Mouse (Mus musculus) kidney, embryonic 15.5 days (tissue): ENCODE measurements around the gene Parp3. TPM values are rescaled to one million over a fixed set of nuclear protein-coding genes. Genes with fewer than 3 reads are reported as not detected.

Experiments
- ATAC-seq: fragments of 200-750 bp; cut with Nextera tagmentation; replicated peaks from 2 replicates; pipeline ENCODE4 v1.8.0; 2017; ENCODE audit warnings: moderate TSS enrichment; ENCODE audit not compliant: low FRiP score
- H3K27ac ChIP-seq: fragments of 300-500 bp; sonication (generic); 2 replicates; pipeline ENCODE4 v1.5.1; 2015; ENCODE audit warnings: mild to moderate bottlenecking, inconsistent platforms
- H3K27me3 ChIP-seq: fragments of 300-500 bp; sonication (generic); 2 replicates; pipeline ENCODE4 v1.6.1; 2015; ENCODE audit warnings: inconsistent platforms
- H3K36me3 ChIP-seq: fragments of 300-500 bp; sonication (generic); 2 replicates; pipeline ENCODE4 v1.6.1; 2015; ENCODE audit warnings: inconsistent platforms
- H3K4me1 ChIP-seq: fragments of 300-500 bp; sonication (generic); 2 replicates; pipeline ENCODE4 v1.6.1; 2015; ENCODE audit warnings: inconsistent platforms
- H3K4me2 ChIP-seq: fragments of 300-500 bp; sonication (generic); 2 replicates; pipeline ENCODE4 v1.6.1; 2015; ENCODE audit warnings: moderate library complexity, mild to moderate bottlenecking, inconsistent platforms
- H3K4me3 ChIP-seq: fragments of 300-500 bp; sonication (generic); replicated peaks from 2 replicates; pipeline ENCODE4 v1.5.1; 2015; ENCODE audit warnings: mild to moderate bottlenecking, inconsistent platforms
- H3K9ac ChIP-seq: fragments of 300-500 bp; sonication (generic); 2 replicates; pipeline ENCODE4 v1.6.1; 2015; ENCODE audit warnings: mild to moderate bottlenecking, inconsistent platforms
- H3K9me3 ChIP-seq: fragments of 300-500 bp; sonication (generic); replicated peaks from 2 replicates; pipeline ENCODE4 v1.6.1; 2016; ENCODE audit warnings: inconsistent platforms
- WGBS: fragments of 180-500 bp; shearing (Covaris S2); methylation state at CpG from one replicate; pipeline ENCODE4 v1.1.7; 2015; ENCODE audit warnings: mixed read lengths; 5-methylcytosine and 5-hydroxymethylcytosine counted together
- polyA plus RNA-seq: library from polyadenylated mRNA; unstranded; fragments of >200 nt; fragmentation: Nextera tagmentation; extraction: Ambion mirVana; gene quantifications from 2 replicates; pipeline ENCODE4 v1.2.1, GENCODE M21; 2015

The Parp3 gene
- polyA plus RNA-seq, 1 experiment from 2014 or later = 4.3 TPM

- no peak overlapping the region for H3K27ac ChIP-seq
- no peaks in the 10 kb centered on the region for H3K4me1 ChIP-seq
- ATAC-seq = no peak
- WGBS = 90% methylated on average over 17 of the region's 17 CpGs
- no peak overlapping the region for H3K4me2 ChIP-seq
- H3K36me3 ChIP-seq = peaks cover 62% of the 10 kb centered on the region
- H3K9me3 ChIP-seq = no peaks in the 10 kb centered on the region
- H3K27me3 ChIP-seq = no peaks in the 10 kb centered on the region
- H3K9ac ChIP-seq = no peak overlapping the region
- H3K4me3 ChIP-seq = no peak overlapping the region
These were observed 6.9 kb upstream of the Parp3 start for GRCm38 (mm10) chr9:106483606-106484005.

DNA sequence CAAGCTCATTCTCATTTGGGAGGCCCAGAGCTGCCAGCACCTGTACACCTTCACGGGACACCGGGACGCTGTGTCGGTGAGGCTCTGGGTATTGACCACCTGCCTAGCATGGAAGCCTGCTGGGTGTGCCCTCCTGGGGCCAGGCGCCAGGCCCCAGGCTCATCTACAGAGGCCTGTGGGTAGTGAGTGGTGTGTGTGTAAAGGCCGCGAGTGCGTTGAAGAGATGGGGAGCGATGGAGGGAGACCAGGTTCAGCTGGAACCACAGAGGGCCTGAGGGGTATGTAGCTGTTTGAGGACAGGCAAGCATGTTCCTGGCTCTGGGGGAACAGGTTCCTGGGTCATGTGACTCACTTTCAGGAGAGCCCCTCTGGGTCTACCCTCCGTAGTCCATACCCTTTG lies 6.4 kb upstream of the Parp3 start:
- H3K4me3 ChIP-seq = no peak overlapping the region
- WGBS = 98% methylated on average over 10 of the region's 10 CpGs

GRCm38 (mm10) chr9:106482578-106483115 lies 5.9 kb upstream of the Parp3 start:
- H3K9me3 ChIP-seq = no peaks in the 10 kb centered on the region
- no peaks in the 10 kb centered on the region for H3K27me3 ChIP-seq
- H3K4me2 ChIP-seq = no peak overlapping the region
- no peak overlapping the region for H3K27ac ChIP-seq
- no peak overlapping the region for H3K4me3 ChIP-seq
- H3K9ac ChIP-seq = no peak overlapping the region
- ATAC-seq = no peak
- peaks cover 7% of the 10 kb centered on the region for H3K4me1 ChIP-seq
- 86% methylated on average over 17 of the region's 17 CpGs for WGBS
- peaks cover 62% of the 10 kb centered on the region for H3K36me3 ChIP-seq

More for the DNA sequence above, 6.4 kb upstream of the Parp3 start:
- Histone ChIP-seq H3K27ac (no peak overlapping the region), H3K9me3 (no peaks in the 10 kb centered on the region), H3K9ac (no peak overlapping the region), H3K27me3 (no peaks in the 10 kb centered on the region), H3K4me2 (no peak overlapping the region), H3K4me1 (peaks cover 2% of the 10 kb centered on the region), H3K36me3 (peaks cover 62% of the 10 kb centered on the region)
- ATAC-seq = no peak

DNA sequence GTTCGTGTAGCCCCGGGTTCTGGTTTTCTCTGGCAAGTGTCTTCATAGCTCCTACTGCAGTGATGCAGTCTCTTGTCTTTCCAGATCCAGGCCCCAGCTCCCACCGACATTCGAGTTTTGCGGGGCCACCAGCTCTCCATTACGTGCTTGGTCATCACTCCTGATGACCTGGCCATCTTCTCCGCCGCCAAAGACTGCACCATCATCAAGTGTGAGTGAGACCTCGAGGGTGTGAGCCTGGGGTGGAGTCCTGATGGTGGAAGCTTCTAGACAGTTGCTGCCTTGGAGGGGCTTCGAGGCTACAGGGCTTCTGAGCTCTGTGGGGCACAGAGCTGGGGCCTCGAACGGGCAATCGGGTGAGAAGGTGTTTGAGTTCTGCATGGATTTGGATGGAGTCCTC lies 4.9 kb upstream of the Parp3 start:
- Histone ChIP-seq H3K4me1 (peaks cover 10% of the 10 kb centered on the region), H3K9ac (no peak overlapping the region), H3K36me3 (peaks cover 62% of the 10 kb centered on the region), H3K4me3 (no peak overlapping the region), H3K4me2 (no peak overlapping the region), H3K9me3 (no peaks in the 10 kb centered on the region), H3K27me3 (no peaks in the 10 kb centered on the region), H3K27ac (no peak overlapping the region)
- 92% methylated on average over 13 of the region's 13 CpGs for WGBS
- no peak for ATAC-seq

DNA sequence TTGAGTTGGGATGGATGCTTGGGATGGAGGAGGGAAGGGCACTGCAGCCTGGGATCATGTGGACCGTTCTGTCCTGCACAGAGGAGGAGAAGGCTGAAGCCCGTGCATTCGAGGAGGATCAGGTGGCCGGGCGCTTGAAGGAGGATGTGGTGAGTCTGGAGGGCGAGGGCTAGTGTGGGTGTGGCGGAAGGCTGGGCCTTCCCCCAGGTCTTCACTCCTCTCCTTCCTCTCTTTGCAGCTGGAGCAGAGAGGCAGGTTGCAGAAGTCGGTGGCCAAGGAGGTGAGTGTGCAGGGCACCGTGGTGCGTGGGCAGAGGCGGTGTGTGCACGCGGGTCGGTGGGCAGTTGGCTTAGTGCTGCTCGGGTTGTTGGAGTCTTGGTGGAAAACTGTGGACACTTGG lies 4.3 kb upstream of the Parp3 start:
- H3K27ac ChIP-seq = no peak overlapping the region
- H3K36me3 ChIP-seq = peaks cover 56% of the 10 kb centered on the region
- H3K9me3 ChIP-seq = no peaks in the 10 kb centered on the region
- peaks cover 16% of the 10 kb centered on the region for H3K4me1 ChIP-seq
- no peak overlapping the region for H3K4me2 ChIP-seq
- no peak overlapping the region for H3K4me3 ChIP-seq
- H3K9ac ChIP-seq = no peak overlapping the region
- WGBS = 87% methylated on average over 15 of the region's 15 CpGs
- no peak for ATAC-seq
- H3K27me3 ChIP-seq = no peaks in the 10 kb centered on the region

GRCm38 (mm10) chr9:106480541-106480940 lies 3.8 kb upstream of the Parp3 start:
- no peak overlapping the region for H3K4me2 ChIP-seq
- H3K9ac ChIP-seq = no peak overlapping the region
- no peaks in the 10 kb centered on the region for H3K27me3 ChIP-seq
- H3K4me1 ChIP-seq = peaks cover 21% of the 10 kb centered on the region
- no peak overlapping the region for H3K27ac ChIP-seq
- no peaks in the 10 kb centered on the region for H3K9me3 ChIP-seq
- peaks cover 51% of the 10 kb centered on the region for H3K36me3 ChIP-seq
- ATAC-seq = no peak
- no peak overlapping the region for H3K4me3 ChIP-seq
- WGBS = 92% methylated on average over 7 of the region's 7 CpGs

- Histone ChIP-seq H3K9ac (peak overlapping the region; percentile 65), H3K27me3 (no peaks in the 10 kb centered on the region), H3K27ac (no peak overlapping the region), H3K4me2 (peak overlapping the region; percentile 86), H3K4me3 (peak overlapping the region; percentile 76), H3K36me3 (peaks cover 27% of the 10 kb centered on the region), H3K4me1 (peaks cover 45% of the 10 kb centered on the region), H3K9me3 (no peaks in the 10 kb centered on the region)
- WGBS = 73% methylated on average over 9 of the region's 9 CpGs
- no peak for ATAC-seq
These were observed 1.4 kb upstream of the Parp3 start for GRCm38 (mm10) chr9:106478101-106478500.

- no peaks in the 10 kb centered on the region for H3K9me3 ChIP-seq
- 3% methylated on average over 16 of the region's 16 CpGs for WGBS
- H3K4me3 ChIP-seq = peak overlapping the region; percentile 76
- ATAC-seq = no peak
- no peaks in the 10 kb centered on the region for H3K27me3 ChIP-seq
- peak overlapping the region; percentile 65 for H3K9ac ChIP-seq
- H3K27ac ChIP-seq = 0 out of 2 replicates have a peak overlapping the region, but pooled peaks have one; percentile 16
- peak overlapping the region; percentile 86 for H3K4me2 ChIP-seq
- peaks cover 22% of the 10 kb centered on the region for H3K36me3 ChIP-seq
- H3K4me1 ChIP-seq = peaks cover 47% of the 10 kb centered on the region
These were observed 900 bp upstream of the Parp3 start for GRCm38 (mm10) chr9:106477649-106478048.

DNA sequence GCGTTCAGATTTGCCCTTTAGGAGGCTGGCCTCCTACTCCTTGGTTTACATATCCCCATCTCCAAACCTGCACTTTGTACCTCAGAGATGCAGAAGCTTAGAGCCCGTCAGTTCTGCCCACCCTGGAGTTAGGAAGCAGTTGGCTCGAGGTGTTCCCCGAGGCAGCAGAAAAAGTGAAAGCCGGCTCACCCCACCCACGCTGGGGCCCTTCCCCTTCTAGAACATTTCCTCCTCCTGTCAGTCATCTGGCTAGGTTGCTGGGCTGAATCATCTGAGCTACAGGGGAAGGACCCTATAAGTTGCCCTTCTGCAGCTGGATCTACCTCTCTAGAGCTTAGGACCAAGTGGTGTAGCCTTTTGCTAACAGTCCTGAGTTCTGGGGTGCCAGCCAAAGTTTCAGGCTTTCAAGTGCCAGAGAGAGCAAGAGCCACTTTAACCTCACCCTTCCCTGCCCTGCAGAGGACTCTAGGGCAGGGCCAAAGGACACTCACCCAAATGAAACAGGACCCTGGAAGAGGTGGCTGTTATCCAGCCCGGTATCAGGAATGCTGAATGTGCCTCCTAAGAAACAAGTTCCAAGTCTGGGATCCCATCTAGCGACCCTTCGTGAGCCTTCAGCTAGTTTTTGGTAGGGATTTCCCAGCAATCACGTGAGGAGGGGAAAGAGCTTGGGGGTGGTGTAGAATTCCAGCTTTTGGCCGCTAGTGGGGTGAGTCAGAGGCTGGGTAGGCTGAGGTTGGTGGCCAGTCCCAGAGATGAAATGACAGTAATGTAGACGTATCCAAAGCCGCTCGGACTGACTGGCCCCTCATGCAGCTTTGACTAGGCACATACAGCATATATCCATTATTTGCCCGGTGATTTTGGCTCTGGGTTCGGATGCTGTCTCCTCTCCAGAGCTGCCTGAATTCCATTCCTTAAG lies 486 bp downstream of the Parp3 start:
- Histone ChIP-seq H3K4me3 (peak overlapping the region; percentile 76), H3K36me3 (peaks cover 11% of the 10 kb centered on the region), H3K9ac (0 out of 2 replicates have a peak overlapping the region, but pooled peaks have one; percentile 18), H3K4me1 (peaks cover 61% of the 10 kb centered on the region), H3K27ac (peak overlapping the region; percentile 83), H3K27me3 (no peaks in the 10 kb centered on the region), H3K9me3 (no peaks in the 10 kb centered on the region), H3K4me2 (peak overlapping the region; percentile 86)
- 22% methylated on average over 16 of the region's 16 CpGs for WGBS
- ATAC-seq = peak; percentile 41

- Histone ChIP-seq H3K27ac (peak within 1 kb of the TSS; percentile 83), H3K4me1 (peaks cover 63% of the 10 kb centered on the region)
These were observed 1.1 kb downstream of the Parp3 start, which contains the start of gene Rrp9 for GRCm38 (mm10) chr9:106475663-106476001. Rrp9 (plus strand) TSS chr9:106475963.

GRCm38 (mm10) chr9:106475046-106475445 lies 1.7 kb downstream of the Parp3 start:
- Histone ChIP-seq H3K27ac (no peak overlapping the region), H3K4me3 (no peak overlapping the region), H3K4me2 (peak overlapping the region; percentile 39), H3K27me3 (no peaks in the 10 kb centered on the region), H3K4me1 (peaks cover 63% of the 10 kb centered on the region), H3K9ac (no peak overlapping the region), H3K36me3 (no peaks in the 10 kb centered on the region), H3K9me3 (no peaks in the 10 kb centered on the region)
- WGBS = 66% methylated on average over 7 of the region's 7 CpGs
- no peak for ATAC-seq

More at GRCm38 (mm10) chr9:106475663-106476001, 1.1 kb downstream of the Parp3 start, which contains the start of gene Rrp9:
- no peak for ATAC-seq
- Histone ChIP-seq H3K4me2 (peak within 1 kb of the TSS; percentile 86), H3K4me3 (peak within 1 kb of the TSS; percentile 76), H3K27me3 (no peaks in the 10 kb centered on the region), H3K36me3 (peaks cover 5% of the 10 kb centered on the region), H3K9me3 (no peaks in the 10 kb centered on the region), H3K9ac (0 out of 2 replicates have a peak within 1 kb of the TSS, but pooled peaks have one; percentile 18)
- 86% methylated on average over 10 of the region's 10 CpGs for WGBS

DNA sequence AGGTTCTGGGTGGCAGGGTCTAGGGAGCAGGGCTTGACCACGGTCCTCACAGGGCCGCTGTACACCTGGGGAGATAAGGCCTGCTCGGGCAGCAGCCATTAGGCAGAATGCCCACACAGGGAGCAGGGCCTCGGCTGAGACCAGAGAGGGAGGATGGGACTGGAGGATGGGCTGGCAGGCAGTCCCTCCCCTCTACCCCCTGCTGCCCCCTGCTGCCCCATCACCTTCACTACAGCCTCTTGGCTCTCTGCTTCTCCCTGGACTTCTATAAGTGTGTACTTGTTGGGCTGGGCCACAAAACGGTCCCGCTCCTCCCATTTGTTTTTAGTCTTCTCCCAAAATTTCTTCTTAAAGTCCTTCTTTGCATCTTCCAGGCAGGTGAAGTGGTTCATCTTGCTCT lies 2.3 kb downstream of the Parp3 start:
- no peaks in the 10 kb centered on the region for H3K27me3 ChIP-seq
- H3K4me1 ChIP-seq = peaks cover 63% of the 10 kb centered on the region
- peak overlapping the region; percentile 19; the same call in 1 of the 2 replicates for H3K27ac ChIP-seq
- H3K4me2 ChIP-seq = peak overlapping the region; percentile 39
- H3K4me3 ChIP-seq = no peak overlapping the region
- 7% methylated on average over 6 of the region's 6 CpGs for WGBS
- H3K9me3 ChIP-seq = no peaks in the 10 kb centered on the region
- H3K9ac ChIP-seq = peak overlapping the region; percentile 8; the same call in 1 of the 2 replicates
- H3K36me3 ChIP-seq = no peaks in the 10 kb centered on the region
- ATAC-seq = 0 out of 2 replicates have a peak, but pooled peaks have one; percentile 5
